Mouse (Mus musculus): ENCODE measurements around the gene Chrm3.

The Chrm3 gene

DNA sequence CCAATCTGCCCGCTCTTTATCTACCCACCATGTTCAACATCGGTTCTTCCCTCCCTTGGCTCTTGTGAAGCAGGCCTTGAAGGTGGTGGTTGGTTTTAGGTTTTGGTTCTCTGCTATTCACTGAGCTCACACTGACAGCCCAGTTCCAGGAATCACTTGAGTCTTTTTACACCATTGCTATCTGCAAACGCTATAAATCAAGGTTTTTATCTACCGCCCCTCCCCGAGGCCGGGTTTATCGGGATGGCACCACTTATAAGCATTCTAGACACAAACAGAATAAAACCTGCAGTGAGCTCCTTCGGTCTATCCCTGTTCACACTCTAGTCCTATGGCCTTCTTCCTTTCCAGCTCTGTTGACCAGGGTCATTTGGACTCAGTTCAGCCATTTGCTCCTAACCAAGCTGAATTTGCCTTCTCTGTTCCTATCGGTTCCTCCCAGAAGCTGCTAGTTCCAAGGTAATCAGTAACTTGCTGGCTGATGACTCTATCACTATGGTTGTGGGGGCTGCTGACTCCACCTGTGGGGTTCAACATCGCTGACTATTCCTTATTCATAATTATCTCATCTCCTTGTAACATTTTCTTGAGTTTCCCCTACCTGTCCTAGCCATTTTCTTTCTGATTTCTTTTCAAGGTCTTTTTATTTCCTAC lies 291.6 kb downstream of the Chrm3 start:
- no peak for DNase-seq (ENCODE audit: low spot score)

DNA sequence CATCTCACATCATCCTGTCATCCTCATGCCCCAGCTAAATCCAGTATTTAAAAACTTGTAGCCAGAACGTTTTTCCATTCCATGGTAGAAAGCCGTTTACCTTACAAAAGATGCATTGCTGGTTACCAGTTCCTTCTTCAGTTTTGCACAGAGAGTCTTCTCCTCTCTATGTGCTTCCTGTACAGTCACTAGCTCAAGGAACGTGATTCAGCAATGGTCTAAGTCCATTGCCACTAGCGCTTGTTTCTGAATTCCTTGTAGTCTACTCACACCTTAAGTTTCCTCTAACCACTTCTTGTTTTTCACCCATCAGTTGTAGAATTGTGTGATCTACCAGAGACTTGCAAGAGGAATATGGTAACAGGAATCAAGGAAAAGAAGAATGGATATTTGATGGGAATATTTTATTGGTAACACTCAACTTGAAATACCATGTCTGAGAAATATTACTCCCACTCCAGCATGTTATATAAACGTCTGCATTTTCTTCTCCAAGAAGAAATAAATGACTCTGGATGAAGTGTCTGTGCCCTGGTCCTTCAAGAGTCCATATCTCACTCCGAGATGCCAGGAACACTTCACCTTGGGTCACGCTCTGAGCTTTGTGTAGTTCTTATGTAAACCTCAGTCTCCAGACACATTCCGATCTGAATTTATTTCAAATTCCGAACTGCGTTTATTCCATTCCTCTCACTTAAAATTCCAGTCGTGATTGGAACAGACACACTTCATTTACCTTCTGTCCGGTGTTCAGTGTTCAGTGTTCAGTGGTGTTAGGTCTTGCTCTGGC lies 293.6 kb downstream of the Chrm3 start:
- no peak for DNase-seq (ENCODE audit: low spot score)

DNA sequence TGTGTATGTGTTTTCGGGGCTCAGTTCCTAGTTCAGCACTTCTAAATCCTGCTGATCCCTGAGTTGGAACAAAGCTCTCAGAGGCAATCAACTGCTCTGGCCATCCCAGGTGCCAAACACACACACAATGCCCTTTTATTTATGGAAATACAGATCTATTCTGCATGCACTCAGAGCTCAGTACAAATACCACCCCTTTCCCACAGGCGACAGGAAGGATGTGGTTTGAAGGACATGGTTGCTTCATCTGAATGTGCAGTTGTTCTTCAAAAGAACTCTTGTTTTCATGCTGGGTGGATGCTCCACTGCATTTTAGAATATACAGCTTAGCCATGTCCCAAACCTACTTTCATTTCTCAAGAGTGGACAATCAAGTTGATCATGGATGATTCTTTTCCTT lies 294.9 kb downstream of the Chrm3 start:
- no peak for DNase-seq (ENCODE audit: low spot score)

DNA sequence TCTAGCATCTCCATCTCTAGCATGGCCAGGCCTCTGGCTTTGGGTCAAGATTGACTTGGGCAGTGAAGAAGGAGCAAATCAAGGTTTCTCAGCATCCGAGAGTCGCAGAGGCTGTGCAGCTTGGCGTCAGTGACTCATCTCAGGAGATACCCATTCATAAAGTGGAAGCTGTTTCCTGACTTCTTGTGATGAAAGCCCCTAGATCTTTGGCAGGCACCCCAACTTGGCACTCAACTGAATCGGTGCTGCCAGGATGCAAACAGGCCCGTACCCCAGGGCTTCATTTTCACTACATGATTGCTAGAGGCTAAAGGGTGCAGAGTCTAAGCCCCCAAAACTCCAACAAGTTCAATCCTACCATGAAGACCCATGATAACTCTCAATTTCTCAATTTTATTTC lies 298.0 kb downstream of the Chrm3 start:
- DNase-seq (ENCODE audit: low spot score) = no peak

DNA sequence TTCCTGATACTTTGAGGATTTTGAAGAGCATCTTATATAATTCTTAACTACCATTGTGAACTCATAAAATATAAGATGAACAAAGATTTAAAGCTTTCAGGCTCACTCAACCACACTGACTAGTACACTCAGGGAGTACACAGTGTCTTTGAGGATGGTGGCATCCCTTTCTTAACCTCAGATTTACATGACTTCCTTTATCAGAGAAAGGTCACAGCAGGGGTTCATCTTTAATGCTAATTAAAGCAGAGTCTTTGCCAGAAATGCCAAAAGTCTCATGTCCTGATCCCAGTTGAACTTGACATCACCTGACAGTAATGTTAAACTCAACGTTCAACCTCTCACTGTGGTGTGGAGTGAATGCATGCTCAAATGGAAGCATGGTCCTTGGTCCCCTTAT lies 301.7 kb downstream of the Chrm3 start:
- DNase-seq (ENCODE audit: low spot score) = no peak

DNA sequence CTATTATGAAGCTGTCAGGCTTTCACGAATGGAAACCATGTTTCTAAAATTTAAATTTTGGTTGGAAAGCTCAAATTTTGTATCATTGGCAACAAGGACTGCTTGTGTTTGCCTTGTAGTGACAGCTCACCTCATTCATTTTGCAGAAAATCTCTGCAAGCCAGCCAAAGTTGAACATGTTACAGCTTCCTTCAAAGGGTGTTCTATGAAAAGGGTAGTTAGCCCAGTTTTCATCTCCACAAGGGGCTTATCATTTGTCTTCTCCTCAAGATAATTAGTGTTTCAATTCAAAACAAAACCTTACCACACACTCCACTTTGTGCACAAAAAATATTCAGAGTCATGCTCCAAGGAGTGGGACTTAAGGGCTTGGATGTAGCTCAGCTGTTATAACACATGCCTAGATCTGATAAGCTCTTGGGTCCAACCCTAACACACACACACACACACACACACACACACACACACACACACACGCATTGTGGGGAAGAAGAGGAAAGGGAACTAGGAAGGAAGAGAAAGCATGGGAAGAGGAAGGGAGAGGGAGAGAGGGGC lies 302.9 kb downstream of the Chrm3 start:
- DNase-seq (ENCODE audit: low spot score) = no peak

DNA sequence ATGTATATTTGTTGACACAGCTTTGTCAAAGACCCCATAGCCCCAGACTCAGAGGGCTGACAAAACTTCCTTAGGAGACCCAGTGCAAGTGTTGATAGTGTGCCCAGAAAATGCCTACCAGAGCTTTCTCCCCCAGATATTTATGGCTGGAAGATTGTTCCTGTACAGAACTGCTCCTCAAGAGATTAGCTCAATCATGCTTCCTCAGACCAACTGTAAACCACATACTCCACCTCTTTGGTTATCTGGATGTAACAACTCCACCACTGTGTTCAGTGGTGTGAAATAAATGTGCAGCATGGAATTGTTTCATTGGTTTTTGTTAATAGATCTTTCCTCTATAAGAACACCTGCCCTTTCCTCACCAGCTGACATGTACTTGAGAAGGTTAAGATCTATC lies 306.6 kb downstream of the Chrm3 start:
- DNase-seq (ENCODE audit: low spot score) = no peak

DNA sequence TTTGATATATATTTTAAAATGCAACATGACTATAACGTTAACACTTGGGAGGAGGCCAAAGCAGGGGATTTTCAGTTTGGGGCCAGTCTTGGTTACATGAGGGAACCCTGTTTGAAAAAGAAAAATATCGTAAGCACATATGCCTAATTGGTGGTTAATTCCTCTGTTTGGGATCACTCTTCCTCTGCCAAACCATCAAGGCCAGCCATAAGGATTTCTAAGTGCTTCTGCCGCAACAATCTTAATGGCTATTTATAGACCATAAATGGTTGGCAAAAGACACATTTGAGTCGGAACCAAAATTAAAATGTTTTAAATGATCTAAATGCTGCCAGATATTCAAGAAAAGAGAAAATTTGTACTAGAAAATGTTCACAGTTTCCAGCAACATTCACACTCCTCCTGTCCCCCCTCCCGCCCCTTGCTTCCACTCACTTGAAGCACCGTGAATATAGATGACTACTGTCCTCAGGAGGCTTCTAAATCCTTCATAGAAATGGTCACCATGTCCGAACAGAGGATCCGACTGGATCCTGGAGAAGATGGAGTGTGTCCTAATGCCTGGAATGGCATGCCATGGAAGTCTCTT lies 307.3 kb downstream of the Chrm3 start:
- no peak for DNase-seq (ENCODE audit: low spot score)

DNA sequence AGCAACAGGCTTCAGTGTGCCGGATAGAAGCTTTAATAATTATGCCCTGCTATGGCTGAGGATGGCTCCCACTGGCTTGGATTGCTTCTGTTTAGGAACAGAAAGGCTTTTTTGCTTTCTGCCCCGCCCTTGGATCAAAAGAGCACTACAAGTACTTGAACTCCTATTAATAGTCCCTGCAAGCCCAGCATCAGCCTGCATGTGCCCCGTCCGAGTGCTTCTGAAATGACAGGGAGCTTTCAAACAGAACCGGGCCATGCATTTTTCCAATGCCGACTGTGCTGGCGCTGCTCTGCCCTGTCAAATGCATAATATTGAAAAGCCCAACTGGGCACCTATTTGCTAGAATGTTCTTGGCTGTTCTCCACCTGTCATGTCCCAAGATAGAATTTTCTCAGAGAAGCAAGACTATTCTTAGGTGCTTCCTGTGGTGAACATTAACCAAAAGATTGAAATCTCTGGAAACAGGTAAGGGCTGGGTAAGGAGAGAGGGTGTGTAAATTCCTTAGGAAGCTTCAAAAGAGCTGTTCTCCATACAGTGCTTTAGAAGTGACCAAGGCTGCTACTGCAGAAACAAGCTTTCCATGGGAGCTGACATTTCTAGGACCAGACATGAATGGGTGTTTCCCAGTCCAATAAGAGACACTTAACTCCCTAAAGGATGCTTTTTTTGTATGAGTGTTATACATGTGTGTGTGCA lies 314.8 kb downstream of the Chrm3 start:
- DNase-seq (ENCODE audit: low spot score) = no peak

DNA sequence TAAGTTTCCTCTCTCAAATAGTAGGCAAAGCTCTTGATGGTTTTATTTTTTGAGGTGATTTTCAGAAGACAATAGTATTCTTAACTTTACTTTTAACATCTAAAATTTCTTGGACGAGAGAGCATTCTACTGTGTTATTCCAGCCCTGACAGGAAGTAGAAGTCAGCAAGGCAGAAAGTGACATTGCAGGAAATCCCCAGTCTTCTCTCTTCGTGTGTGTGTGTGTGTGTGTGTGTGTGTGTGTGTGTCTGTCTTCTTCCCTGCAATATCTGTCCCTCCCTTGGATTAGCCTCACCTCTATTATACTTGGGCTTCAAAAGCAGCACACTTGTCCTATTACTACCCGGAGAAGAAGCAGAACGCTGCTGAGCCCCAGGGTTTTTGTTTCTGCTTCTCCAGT lies 316.6 kb downstream of the Chrm3 start:
- DNase-seq (ENCODE audit: low spot score) = no peak

DNA sequence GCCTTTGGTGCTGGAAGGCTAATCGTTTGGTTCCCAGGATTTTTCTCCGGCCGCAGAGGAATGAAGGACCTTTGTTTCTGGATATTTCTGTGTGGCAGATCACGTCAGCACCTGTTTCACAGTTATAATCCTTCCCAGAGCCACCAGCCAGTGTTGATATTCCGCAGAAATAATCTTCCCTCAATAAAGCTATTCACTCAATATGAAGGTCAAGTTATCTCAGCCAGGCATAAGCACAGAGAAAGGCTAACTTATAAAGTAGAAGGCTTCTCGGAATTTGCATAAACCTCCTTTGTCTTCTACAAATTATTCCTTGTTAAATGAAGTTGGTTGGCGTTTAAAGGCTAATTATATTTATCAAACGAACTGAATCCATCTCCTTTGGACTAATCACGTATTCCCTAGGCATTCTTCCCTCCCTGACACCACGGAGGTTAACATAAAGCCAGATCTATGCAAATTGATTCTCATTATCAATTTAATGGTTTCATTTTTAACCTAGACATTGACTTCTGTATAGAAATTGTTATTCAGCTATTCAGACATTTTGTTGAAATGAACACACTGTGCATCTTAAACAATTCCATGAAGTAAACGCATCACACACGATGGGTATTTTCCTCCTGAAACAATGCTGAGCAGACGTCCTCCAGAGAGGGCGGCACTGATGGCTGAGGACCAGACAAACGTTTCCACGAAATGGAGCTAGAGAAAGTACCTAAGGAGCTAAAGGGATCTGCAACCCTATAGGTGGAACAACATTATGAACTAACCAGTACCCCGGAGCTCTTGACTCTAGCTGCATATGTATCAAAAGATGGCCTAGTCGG lies 326.9 kb downstream of the Chrm3 start:
- DNase-seq (ENCODE audit: low spot score) = no peak

DNA sequence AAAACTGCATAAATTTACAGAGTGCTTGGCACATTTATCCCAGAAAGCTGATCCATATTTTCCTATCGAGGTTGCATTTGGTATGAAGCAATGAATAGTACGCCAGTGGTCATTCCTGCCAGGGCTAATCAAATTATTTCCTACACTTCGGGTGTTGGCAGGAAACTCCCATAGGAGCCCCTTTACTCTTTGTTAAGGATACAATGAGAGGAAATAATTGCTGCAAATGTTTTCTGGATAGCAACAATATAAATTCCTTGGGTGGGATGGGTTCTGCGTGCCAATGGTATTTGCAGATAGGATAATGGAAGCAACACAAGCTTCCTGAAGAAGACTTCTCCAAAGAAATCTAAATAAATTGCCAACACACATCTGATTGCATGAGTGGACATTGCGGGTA lies 329.1 kb downstream of the Chrm3 start:
- no peak for DNase-seq (ENCODE audit: low spot score)

DNA sequence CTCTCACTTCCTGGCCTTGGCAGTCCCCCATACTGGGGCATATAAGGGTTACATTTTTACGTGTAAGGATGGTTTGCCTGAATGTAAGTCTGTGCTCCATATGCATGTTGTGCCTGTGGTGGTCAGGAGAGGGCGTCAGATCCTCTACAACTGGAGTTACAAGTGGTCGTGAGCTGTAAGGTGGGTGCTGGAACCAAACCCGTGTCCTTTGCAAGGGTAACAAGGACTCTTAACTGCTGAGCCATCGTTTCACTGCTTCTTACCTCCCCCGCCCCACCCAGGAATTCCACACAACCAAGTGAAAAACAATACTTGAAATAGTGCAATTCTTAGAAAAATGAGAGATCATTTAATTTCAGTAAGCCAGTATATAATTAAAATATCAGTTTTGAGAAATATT lies 330.7 kb downstream of the Chrm3 start:
- DNase-seq (ENCODE audit: low spot score) = no peak

DNA sequence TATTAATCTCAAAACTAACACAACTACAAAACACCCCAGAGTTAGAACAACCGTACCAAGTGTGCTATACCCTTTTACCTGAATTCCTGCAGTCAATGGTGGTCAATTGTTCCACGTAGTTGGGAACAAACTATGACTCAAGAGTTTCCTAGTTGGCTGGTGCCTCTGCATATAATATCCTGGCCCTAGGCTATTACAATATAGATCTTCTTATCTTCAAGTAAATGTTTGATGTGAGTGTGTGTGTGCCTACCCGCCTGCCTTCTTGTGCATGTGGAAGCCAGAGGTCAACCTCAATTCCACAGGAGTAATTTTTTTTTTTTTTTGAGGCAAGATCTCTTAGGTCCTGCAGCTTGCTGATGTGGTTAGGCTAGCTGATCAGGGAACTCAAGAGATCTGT lies 335.5 kb downstream of the Chrm3 start:
- no peak for DNase-seq (ENCODE audit: low spot score)

DNA sequence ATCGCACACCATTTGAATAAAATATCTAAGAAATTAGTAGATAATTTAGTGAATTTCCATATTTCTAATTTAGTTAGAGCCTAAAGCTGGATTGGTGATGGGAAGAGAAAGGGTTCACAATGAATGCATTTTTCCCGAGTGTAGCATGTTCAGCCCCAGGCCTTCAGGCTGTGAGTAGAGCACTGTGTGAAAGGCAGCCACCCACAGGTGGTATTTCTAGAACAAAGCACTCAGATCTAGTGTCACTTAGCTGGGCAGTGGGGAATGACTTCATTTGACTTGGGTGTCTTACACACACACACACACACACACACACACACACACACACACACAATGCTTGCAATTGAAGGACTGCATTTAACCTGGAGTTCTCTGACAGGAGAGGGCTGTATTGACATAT lies 337.5 kb downstream of the Chrm3 start:
- no peak for DNase-seq (ENCODE audit: low spot score)

DNA sequence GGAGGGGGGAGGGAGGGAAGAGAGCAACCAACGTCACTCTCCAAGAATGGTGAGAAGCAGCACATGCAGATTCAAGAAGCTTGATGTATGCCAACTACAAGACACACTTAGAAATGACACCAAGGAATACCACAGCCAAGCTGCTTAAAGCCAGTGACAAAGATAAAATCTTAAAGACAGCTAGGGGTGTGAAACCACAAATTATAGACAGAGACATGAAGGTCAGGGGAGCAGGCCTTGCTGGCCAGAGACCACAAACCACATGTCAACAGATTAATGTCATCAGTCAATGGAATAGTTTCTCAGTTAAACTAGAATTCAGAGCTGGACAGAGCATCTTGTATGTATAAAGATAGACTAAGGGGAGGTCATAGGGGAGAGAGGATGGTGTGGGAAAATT lies 341.4 kb downstream of the Chrm3 start:
- no peak for DNase-seq (ENCODE audit: low spot score)

DNA sequence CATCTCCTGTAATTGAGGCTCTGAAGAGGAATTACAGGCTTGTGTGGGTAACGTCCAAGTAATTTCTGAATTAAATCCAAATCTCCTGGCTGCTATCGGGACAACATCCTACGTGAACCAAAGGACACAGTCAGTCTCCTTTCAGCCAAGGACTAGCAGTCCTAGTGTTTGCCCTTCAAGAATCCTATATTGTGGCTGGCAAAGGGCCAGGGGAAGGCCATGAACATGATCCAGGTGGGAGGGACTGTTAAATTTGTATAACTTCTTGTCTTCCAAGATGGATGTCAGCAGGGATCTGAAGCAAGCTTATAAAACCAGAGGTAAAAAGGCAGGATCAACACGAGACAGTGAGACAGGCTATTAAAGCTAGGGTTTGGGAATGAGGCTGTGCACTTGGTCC lies 357.7 kb downstream of the Chrm3 start:
- no peak for DNase-seq (ENCODE audit: low spot score)

DNA sequence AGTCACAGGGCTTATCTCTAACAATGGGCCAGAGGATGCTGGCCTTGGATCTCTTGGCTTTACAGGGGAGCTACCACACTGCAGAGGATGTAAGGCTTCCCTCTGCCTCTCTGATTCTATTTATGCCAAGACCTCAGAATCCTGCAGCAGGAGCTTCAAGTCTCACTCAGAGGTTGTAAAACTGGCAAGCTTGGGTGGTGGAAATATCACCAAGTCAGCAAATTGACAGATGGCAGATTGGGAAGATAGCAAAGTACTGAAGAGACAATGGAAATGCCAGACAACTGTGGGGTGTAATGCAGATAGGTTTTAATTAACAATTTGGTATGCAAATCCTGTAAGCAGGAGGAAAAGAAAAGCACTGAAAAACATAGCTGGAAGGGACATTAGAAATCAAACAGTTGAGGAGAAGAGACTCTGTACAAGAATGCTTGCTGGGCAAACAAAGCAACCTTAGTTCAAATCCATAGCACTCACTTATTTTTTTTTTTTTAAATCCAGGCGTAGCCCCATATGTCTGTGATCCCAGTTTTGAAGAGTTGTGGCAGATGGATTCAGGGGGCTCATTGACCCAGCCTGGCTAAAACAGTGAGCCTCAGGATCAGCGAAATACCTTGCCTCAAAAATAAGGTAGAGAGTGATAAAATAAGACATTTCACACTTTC lies 362.9 kb downstream of the Chrm3 start:
- no peak for DNase-seq (ENCODE audit: low spot score)

DNA sequence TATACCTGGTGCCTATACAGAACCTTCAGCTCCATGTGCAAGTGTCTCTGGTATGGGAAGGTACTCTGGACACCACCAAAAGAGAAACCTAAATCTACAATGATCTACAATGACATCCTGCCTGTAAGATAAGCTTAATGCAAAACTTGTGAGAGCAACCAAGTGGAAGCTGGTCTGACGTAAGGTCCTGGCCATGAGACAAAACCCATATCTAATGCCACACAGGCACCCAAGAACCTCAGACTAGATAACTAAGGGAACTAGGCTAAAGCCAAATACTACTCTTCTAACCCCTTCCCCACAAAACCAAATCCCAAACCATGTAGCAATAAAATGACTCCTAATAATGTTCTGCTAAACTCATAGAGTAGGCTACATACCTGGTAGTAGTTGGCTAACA lies 364.8 kb downstream of the Chrm3 start:
- DNase-seq (ENCODE audit: low spot score) = no peak

DNA sequence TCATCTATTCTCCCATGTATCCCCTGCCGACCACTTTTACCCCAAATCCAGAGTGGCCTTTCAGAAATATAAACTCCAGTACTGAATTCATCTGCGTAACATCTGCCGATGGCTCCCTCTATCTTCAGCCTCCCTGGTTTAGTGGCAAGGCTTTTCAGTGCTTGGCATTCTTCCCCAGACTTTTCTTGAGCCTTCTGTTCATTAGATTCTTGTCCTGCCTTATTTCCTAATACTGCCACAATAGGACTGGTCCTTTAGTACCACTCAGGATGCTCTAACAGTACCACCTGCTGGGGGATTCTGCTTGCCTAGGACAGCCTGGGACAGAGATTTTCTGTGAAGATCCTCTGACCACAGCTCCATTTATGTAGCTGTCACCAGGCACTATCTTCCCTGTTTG lies 367.1 kb downstream of the Chrm3 start:
- no peak for DNase-seq (ENCODE audit: low spot score)

DNA sequence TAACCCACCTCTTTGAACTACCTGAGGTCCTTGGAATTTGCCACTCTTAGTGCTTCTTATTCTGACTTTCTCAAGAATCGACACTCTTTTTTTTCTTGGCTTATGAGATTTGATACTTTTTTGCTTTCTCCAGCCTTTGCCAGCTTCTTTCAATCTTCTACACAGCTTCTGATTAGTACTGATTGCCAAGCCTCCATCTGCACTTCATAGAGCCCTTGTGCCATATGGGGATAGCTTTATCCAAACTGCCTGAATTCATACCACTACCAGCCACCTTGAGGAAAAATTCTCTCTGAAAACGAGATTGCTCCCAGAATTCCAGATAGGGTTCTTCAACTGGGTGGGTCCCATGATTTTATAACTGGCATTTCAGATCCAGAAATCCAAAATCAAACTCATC lies 368.0 kb downstream of the Chrm3 start:
- no peak for DNase-seq (ENCODE audit: low spot score)

Measured in testis, postnatal 14 days (tissue).